In the genomic region with DNA sequence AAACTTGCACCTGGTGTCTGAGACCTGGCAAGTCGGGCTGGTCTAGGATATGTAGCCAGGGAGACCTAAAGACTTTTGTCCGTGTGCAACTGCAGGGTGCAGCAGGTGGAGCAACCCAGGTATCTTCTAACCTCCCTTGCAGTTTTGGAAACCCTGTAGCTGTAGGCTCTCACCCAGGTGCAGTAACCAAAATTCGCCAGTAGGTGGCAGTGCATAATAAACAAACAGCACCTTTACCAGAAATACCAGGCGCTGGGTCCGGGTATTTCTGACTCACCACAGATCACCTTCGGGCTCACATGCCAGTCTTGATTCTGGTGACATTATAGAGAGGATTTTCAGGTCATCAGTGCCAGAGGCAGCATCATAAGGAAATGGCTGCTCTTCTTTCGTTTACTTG, we compare ENCODE assay signal across 9 mouse cellular contexts. TPM values are rescaled to one million over a fixed set of nuclear protein-coding genes. Genes with fewer than 3 reads are reported as not detected.
DNase-seq lines count a peak whose midpoint lies in the region; ATAC-seq and TF ChIP-seq lines count a peak whose summit lies in the region.
"Had no signal": no experiment of that assay in that cellular context is flagged by ENCODE, and none has a peak within 500 bp of the region (broad histone marks: within the 10 kb centered on the region; RNA-seq: fewer than 3 reads in every experiment).

No protein-coding gene starts in this region.

- H3K9me3 ChIP-seq in liver, embryonic 13.5 days (replicated peaks), result no peaks in the 10 kb centered on the region
- H3K9me3 ChIP-seq: limb, embryonic 12.5 days had no signal

- peaks cover 9% of the 10 kb centered on the region for H3K27me3 ChIP-seq in Patski
- peaks cover 51% of the 10 kb centered on the region for H3K27me3 ChIP-seq in liver, embryonic 13.5 days

- H3K4me3 ChIP-seq in gastrocnemius, adult 2 months, result no peak overlapping the region
- H3K4me3 ChIP-seq in liver, embryonic 13.5 days (replicated peaks), result no peak overlapping the region
- H3K4me3 ChIP-seq: limb, embryonic 12.5 days had no signal

- intact Hi-C loops in gastrocnemius, adult 2 months (cut with DNase I), result loop anchor here (2.0 kb wide), 1 partner anchor 297 kb away; no protein-coding TSS in a partner anchor

- peak; percentile 84 for DNase-seq in 416B (ENCODE audit: low read depth)
- peak; percentile 24 for DNase-seq in Patski (ENCODE audit: low read depth, low spot score)
- DNase-seq in cerebellum, postnatal 10 days, result peak; percentile 92 to 95
- DNase-seq in gastrocnemius, adult 2 months, result peak; percentile 75
- DNase-seq in kidney, postnatal 10 days, result peak; percentile 88
- peak; percentile 61 for DNase-seq in liver, embryonic 13.5 days
- peak; percentile 18 for DNase-seq in ovary, adult 18-20 months (ENCODE audit: low spot score)
- DNase-seq in thymus, postnatal 0 days (ENCODE audit: low spot score), result peak; percentile 88

- 3% methylated on average over 7 of the region's 7 CpGs for WGBS in liver, embryonic 13.5 days (ENCODE audit: insufficient replicate concordance)

- H3K4me1 ChIP-seq in liver, embryonic 13.5 days (replicated peaks), result peaks cover 8% of the 10 kb centered on the region; the same call in 1 of the 2 replicates

- POLR2A ChIA-PET in Patski (lab: Charles Lee), result no interaction called here

- ATAC-seq in Patski, result peak; percentile 45
- no peak for ATAC-seq in liver, embryonic 13.5 days (ENCODE audit: low read depth)

- no peak overlapping the region for H3K9ac ChIP-seq in liver, embryonic 13.5 days
- H3K9ac ChIP-seq: limb, embryonic 12.5 days had no signal

- H3K4me2 ChIP-seq in liver, embryonic 13.5 days, result no peak overlapping the region
- H3K4me2 ChIP-seq: limb, embryonic 12.5 days had no signal

- no peaks in the 10 kb centered on the region for H3K36me3 ChIP-seq in liver, embryonic 13.5 days
- H3K36me3 ChIP-seq: limb, embryonic 12.5 days had no signal

- in situ Hi-C loops in Patski (cut with MboI; ENCODE audit: low pct_unique_long_range_greater_than_20kb), result loop anchor here (5.0 kb wide), 2 partner anchors 167 to 222 kb away; no protein-coding TSS in a partner anchor

- no peak overlapping the region for H3K27ac ChIP-seq in gastrocnemius, adult 2 months
- no peak overlapping the region for H3K27ac ChIP-seq in liver, embryonic 13.5 days
- H3K27ac ChIP-seq: limb, embryonic 12.5 days had no signal

- TF ChIP-seq CTCF in Patski (IDR thresholded peaks at IDR 0.05), result peak; percentile 93
- peak; percentile 99; the same call in 1 of the 2 replicates for TF ChIP-seq CTCF in gastrocnemius, adult 2 months (IDR thresholded peaks at IDR 0.05)

- CTCF ChIA-PET in Patski (lab: Charles Lee), result interaction anchor here (0.8 to 2.5 kb wide), 11 partner anchors 9 to 297 kb away, joined by 3 to 13 read pairs (median 3); no protein-coding TSS in a partner anchor

RNA-seq across cellular contexts. Expression of gene Ak8, which starts 55.5 kb away (rescaled TPM):
- 0.09 TPM for polyA plus RNA-seq in Patski (2021)
- total RNA-seq in gastrocnemius, adult 2 months (2021), result not detected
- 0.16 and 0.34 TPM in 2 replicates for polyA plus RNA-seq in liver, embryonic 13.5 days (2015; fragmentation: Nextera tagmentation; extraction: Ambion mirVana)
- 0.90 and 1.0 TPM in 2 replicates for polyA plus RNA-seq in thymus, postnatal 0 days (2015; fragmentation: Nextera tagmentation; extraction: Ambion mirVana)

RNA-seq across cellular contexts. Expression of gene Spaca9, which starts 55.9 kb away (rescaled TPM):
- 2.4 TPM for polyA plus RNA-seq in Patski (2021)
- total RNA-seq in gastrocnemius, adult 2 months (2021), result not detected
- 2.0 and 2.4 TPM in 2 replicates for polyA plus RNA-seq in liver, embryonic 13.5 days (2015; fragmentation: Nextera tagmentation; extraction: Ambion mirVana)
- polyA plus RNA-seq in thymus, postnatal 0 days (2015; fragmentation: Nextera tagmentation; extraction: Ambion mirVana), result 1.9 and 3.2 TPM in 2 replicates

Comparison
In these comparisons a context has a peak if more than half of its experiments do, and no peak if none do; other contexts are left out.
1. DNase-seq: peak in every context shown above with its lines; median percentile 94 in cerebellum, postnatal 10 days; 88 in kidney, postnatal 10 days; 88 in thymus, postnatal 0 days; 84 in 416B; 75 in gastrocnemius, adult 2 months; 61 in liver, embryonic 13.5 days; 24 in Patski; 18 in ovary, adult 18-20 months.